Mouse (Mus musculus) megakaryocyte, embryonic 14.5 days (primary cell): Measurements from ENCODE around the gene Gm2007.
"Not testable (repeated sequence)": the region's sequence is repeated elsewhere in the genome, so short reads cannot be mapped to it uniquely, and the experiment has no call there.

Source experiments
- FLI1 ChIP-seq: IDR thresholded peaks from 2 replicates; pipeline ENCODE4 v1.6.1; 2012; ENCODE audit warnings: low read length, inconsistent platforms, mixed read lengths
- GATA1 ChIP-seq: IDR thresholded peaks from 3 replicates; pipeline ENCODE4 v1.6.1; 2012; ENCODE audit warnings: mixed read lengths, low read length, inconsistent platforms, borderline replicate concordance

DNA sequence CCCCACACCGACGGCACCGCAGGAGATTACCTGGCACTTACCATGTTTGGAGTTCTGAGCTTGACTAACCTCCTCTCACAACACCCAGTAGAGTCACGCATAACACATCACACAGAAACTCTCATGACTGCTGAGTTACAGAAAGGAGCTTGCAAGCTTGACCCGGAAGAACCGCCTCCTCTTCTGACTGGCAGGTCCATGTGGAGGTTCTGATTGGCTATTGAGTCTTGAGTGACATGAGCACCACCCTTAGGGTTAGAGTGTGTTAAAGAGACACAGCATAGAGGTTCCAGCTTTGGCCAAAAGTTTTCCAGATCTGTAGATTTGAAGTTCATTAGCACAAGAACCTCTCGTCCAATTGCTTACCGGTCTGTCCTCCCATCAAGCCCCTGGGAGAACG lies 37.8 kb upstream of the Gm2007 start, which contains the start of gene Zfp969:
- TF ChIP-seq FLI1, GATA1: not testable (repeated sequence)
